Mouse (Mus musculus) bone marrow, adult 2 months (tissue): ENCODE results near the gene Kif1b. TPM values are rescaled to one million over a fixed set of nuclear protein-coding genes. Genes with fewer than 3 reads are reported as not detected.

Experiments
- H3K27ac ChIP-seq: fragments of 200-500 bp; 2 replicates; pipeline ENCODE4 v1.5.1; 2012; ENCODE audit warnings: low read depth, mild to moderate bottlenecking, control low read depth, inconsistent platforms, low read length; ENCODE audit not compliant: control insufficient read depth, poor library complexity, insufficient read depth
- H3K4me1 ChIP-seq: fragments of 200-500 bp; 2 replicates; pipeline ENCODE4 v1.6.1; 2011; ENCODE audit warnings: low read length; ENCODE audit not compliant: control insufficient read depth, insufficient read depth
- H3K4me3 ChIP-seq: fragments of 200-500 bp; replicated peaks from 2 replicates; pipeline ENCODE3; 2011; ENCODE audit warnings: mild to moderate bottlenecking, low read depth, low read length, control low read depth; ENCODE audit not compliant: control insufficient read depth
- CTCF ChIP-seq: fragments of 200-500 bp; IDR thresholded peaks from 2 replicates; pipeline ENCODE4 v1.5.1; 2011; ENCODE audit warnings: low read length, control low read depth; ENCODE audit not compliant: control insufficient read depth, insufficient read depth
- POLR2A ChIP-seq: fragments of 200-500 bp; IDR thresholded peaks from 2 replicates; pipeline ENCODE4 v1.6.1; 2011; ENCODE audit warnings: low read depth, mild to moderate bottlenecking, control low read depth, low read length, borderline replicate concordance; ENCODE audit not compliant: control insufficient read depth
- WGBS: fragments of 180-500 bp; shearing (Covaris S2); methylation state at CpG from one replicate; pipeline ENCODE4 v1.1.7; 2018; 5-methylcytosine and 5-hydroxymethylcytosine counted together
- polyA plus RNA-seq: library from polyadenylated mRNA; stranded (reverse); fragments of >200 nt; gene quantifications from 2 replicates; pipeline ENCODE4 v1.2.4, GENCODE M21; 2011; ENCODE audit warnings: low replicate concordance; ENCODE audit not compliant: missing spikeins, insufficient read depth, insufficient read length

Kif1b gene
- polyA plus RNA-seq, 1 experiment: 11.5 TPM

- H3K27ac ChIP-seq: no peak overlapping the region
- TF ChIP-seq POLR2A (no peak), CTCF (no peak)
- peaks cover 2% of the 10 kb centered on the region; the same call in 1 of the 2 replicates for H3K4me1 ChIP-seq
- WGBS: 81% methylated on average over 16 of the region's 16 CpGs
- H3K4me3 ChIP-seq: no peak overlapping the region
Measured at GRCm38 (mm10) chr4:149323730-149324129, 16.2 kb upstream of the Kif1b start.

- no peak overlapping the region for H3K4me3 ChIP-seq
- H3K4me1 ChIP-seq: peaks cover 2% of the 10 kb centered on the region; the same call in 1 of the 2 replicates
- H3K27ac ChIP-seq: no peak overlapping the region
- 23% methylated on average over 6 of the region's 6 CpGs for WGBS
- TF ChIP-seq CTCF: no peak
- no peak for TF ChIP-seq POLR2A
Measured at GRCm38 (mm10) chr4:149322718-149323117, 15.2 kb upstream of the Kif1b start.

- Histone ChIP-seq H3K27ac (no peak overlapping the region), H3K4me1 (peaks cover 2% of the 10 kb centered on the region; the same call in 1 of the 2 replicates), H3K4me3 (no peak overlapping the region)
- WGBS: 40% methylated on average over 4 of the region's 4 CpGs
- TF ChIP-seq POLR2A: no peak
- no peak for TF ChIP-seq CTCF
Measured at GRCm38 (mm10) chr4:149322286-149322685, 14.8 kb upstream of the Kif1b start.

- no peak overlapping the region for H3K4me3 ChIP-seq
- WGBS: 77% methylated on average over 9 of the region's 9 CpGs
- no peak overlapping the region for H3K27ac ChIP-seq
- no peak for TF ChIP-seq CTCF
- no peak for TF ChIP-seq POLR2A
- peaks cover 2% of the 10 kb centered on the region; the same call in 1 of the 2 replicates for H3K4me1 ChIP-seq
Measured at GRCm38 (mm10) chr4:149319088-149319487, 11.6 kb upstream of the Kif1b start.

GRCm38 (mm10) chr4:149317387-149317786, 9.9 kb upstream of the Kif1b start:
- Histone ChIP-seq H3K4me1 (peaks cover 2% of the 10 kb centered on the region; the same call in 1 of the 2 replicates), H3K27ac (no peak overlapping the region), H3K4me3 (no peak overlapping the region)
- 65% methylated on average over 5 of the region's 5 CpGs for WGBS
- TF ChIP-seq CTCF: no peak
- no peak for TF ChIP-seq POLR2A

DNA sequence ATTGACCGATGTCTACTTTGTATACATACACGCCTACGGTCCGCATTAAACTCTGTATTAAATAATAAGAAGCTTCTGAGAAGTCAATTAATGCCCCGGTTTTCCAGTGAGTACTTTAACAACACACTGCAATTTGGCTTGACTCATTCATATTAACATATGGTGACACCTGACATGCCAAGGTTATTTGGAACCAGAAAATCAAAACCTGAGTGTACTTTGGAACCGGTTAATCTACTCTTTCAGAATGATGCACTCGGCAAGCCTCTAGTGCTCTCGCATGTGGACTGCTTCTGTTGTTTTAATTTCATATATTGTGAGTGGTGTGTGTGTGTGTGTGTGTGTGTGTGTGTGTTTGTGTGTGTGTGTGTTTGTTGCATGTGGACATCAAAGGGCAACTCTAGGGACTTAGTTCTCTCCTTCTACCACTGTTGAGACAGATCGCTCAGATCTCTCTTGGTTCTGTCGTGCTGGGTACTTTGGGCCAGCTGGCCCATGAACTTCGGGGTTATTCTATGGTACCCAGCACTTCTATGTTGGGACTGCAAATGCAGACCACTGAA, 6.9 kb upstream of the Kif1b start:
- WGBS: 89% methylated on average over 11 of the region's 11 CpGs
- TF ChIP-seq CTCF: no peak
- TF ChIP-seq POLR2A: no peak
- no peak overlapping the region for H3K4me3 ChIP-seq
- H3K27ac ChIP-seq: no peak overlapping the region
- no peaks in the 10 kb centered on the region; the same call in 1 of the 2 replicates for H3K4me1 ChIP-seq

GRCm38 (mm10) chr4:149313558-149314253, 6.2 kb upstream of the Kif1b start:
- TF ChIP-seq CTCF (no peak), POLR2A (no peak)
- no peak overlapping the region for H3K27ac ChIP-seq
- no peak overlapping the region for H3K4me3 ChIP-seq
- peaks cover 2% of the 10 kb centered on the region; the same call in 1 of the 2 replicates for H3K4me1 ChIP-seq
- 89% methylated on average over 12 of the region's 12 CpGs for WGBS

DNA sequence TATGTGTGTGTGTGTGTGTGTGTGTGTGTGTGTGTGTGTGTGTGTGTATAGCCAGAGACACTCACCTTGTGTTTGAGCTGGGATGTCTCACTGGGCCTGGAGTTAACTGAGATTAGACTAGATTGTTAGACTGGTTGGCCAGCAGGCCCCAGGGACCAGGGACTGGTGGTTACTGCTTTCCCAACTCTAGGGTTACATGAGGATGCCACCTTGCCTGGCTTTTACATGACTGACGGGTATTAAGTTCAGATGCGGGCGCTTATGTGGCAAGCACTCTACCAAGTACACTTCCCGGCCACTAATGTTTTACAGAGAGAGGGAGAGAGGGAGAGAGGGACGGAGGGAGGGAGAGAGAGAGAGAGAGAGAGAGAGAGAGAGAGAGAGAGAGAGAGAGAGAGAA, 4.5 kb upstream of the Kif1b start:
- TF ChIP-seq CTCF: no peak
- TF ChIP-seq POLR2A: no peak
- peaks cover 2% of the 10 kb centered on the region; the same call in 1 of the 2 replicates for H3K4me1 ChIP-seq
- H3K27ac ChIP-seq: no peak overlapping the region
- H3K4me3 ChIP-seq: no peak overlapping the region
- 75% methylated on average over 5 of the region's 5 CpGs for WGBS
